Mouse (Mus musculus) kidney, adult 2 months (tissue): ENCODE results near the gene Thap12. TPM values are rescaled to one million over a fixed set of nuclear protein-coding genes. Genes with fewer than 3 reads are reported as not detected.
A peak's percentile ranks its signal among the peaks of the same experiment; 100 is the strongest.

ENCODE experiments used
- DNase-seq: peaks from one replicate; pipeline ENCODE4 v3.0.0; 2021
- H3K27ac ChIP-seq: fragments of 200-500 bp; 2 replicates; pipeline ENCODE4 v1.5.1; 2012; ENCODE audit warnings: low read depth, low read length, control low read depth, inconsistent platforms; ENCODE audit not compliant: insufficient read depth
- H3K27me3 ChIP-seq: fragments of 200-500 bp; replicated peaks from 2 replicates; pipeline ENCODE4 v1.6.1; 2012; ENCODE audit warnings: mild to moderate bottlenecking, moderate library complexity, low read length, inconsistent platforms; ENCODE audit not compliant: control insufficient read depth, insufficient read depth
- H3K36me3 ChIP-seq: fragments of 200-500 bp; 2 replicates; pipeline ENCODE4 v1.6.1; 2012; ENCODE audit warnings: mild to moderate bottlenecking, moderate library complexity, low read length, inconsistent platforms; ENCODE audit not compliant: control insufficient read depth, insufficient read depth
- H3K4me1 ChIP-seq: fragments of 200-500 bp; 2 replicates; pipeline ENCODE4 v1.6.1; 2011; ENCODE audit warnings: low read length; ENCODE audit not compliant: control insufficient read depth, insufficient read depth
- H3K4me3 ChIP-seq: fragments of 200-500 bp; 2 replicates; pipeline ENCODE4 v1.5.1; 2011; ENCODE audit warnings: mild to moderate bottlenecking, low read depth, low read length, control low read depth; ENCODE audit not compliant: insufficient read depth
- CTCF ChIP-seq: fragments of 200-500 bp; conservative IDR thresholded peaks from 2 replicates; pipeline ENCODE4 v1.5.1; 2011; ENCODE audit warnings: low read depth, mild to moderate bottlenecking, control low read depth, low read length, moderate library complexity, mixed read lengths; ENCODE audit not compliant: insufficient read depth, insufficient read length
- POLR2A ChIP-seq: fragments of 200-500 bp; IDR thresholded peaks from one replicate; pipeline ENCODE4 v1.6.1; 2011; ENCODE audit warnings: low read depth, low read length, control low read depth
- WGBS: fragments of 180-500 bp; shearing (Covaris S2); methylation state at CpG from one replicate; pipeline ENCODE4 v1.1.7; 2018; 5-methylcytosine and 5-hydroxymethylcytosine counted together
- polyA plus RNA-seq: library from polyadenylated mRNA; depleted of rRNA; stranded (reverse); fragments of >200 nt; gene quantifications from 2 replicates; pipeline ENCODE4 v1.2.3, GENCODE M21; 2012

Thap12 gene
- polyA plus RNA-seq, 1 experiment, result 13.3 TPM

DNA sequence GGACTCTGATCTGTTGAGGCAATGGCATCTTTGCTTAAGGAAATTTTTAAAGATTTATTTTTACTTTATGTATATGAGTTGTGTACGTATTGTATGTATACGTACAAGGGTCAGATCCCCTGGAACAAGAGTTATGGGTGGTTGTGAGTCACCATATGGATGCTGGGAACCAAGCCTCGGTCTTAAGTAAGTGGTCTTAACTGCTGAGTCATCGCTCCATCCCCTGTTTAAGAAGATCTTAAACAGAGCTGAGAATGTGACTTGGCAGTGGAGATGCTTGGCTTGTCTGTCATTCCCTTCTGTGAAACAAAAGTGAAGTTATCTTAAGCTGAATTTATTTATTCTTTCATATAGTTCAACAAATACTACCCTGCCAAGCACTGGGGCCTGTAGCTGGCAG is 31.1 kb downstream of the Thap12 start:
- Histone ChIP-seq H3K27me3 (no peaks in the 10 kb centered on the region), H3K27ac (no peak overlapping the region), H3K36me3 (no peaks in the 10 kb centered on the region), H3K4me1 (no peaks in the 10 kb centered on the region), H3K4me3 (no peak overlapping the region)
- no peak for TF ChIP-seq POLR2A
- no peak for TF ChIP-seq CTCF
- DNase-seq, result no peak
- WGBS, result 94% methylated on average over 4 of the region's 4 CpGs

- no peak overlapping the region for H3K27ac ChIP-seq
- TF ChIP-seq CTCF, result no peak
- no peak for TF ChIP-seq POLR2A
- H3K27me3 ChIP-seq, result no peaks in the 10 kb centered on the region
- H3K36me3 ChIP-seq, result no peaks in the 10 kb centered on the region
- DNase-seq, result no peak
- H3K4me3 ChIP-seq, result no peak overlapping the region
- no peaks in the 10 kb centered on the region for H3K4me1 ChIP-seq
- 32% methylated on average over 10 of the region's 10 CpGs for WGBS
These were observed 32.0 kb downstream of the Thap12 start for GRCm38 (mm10) chr7:98734876-98735275.

DNA sequence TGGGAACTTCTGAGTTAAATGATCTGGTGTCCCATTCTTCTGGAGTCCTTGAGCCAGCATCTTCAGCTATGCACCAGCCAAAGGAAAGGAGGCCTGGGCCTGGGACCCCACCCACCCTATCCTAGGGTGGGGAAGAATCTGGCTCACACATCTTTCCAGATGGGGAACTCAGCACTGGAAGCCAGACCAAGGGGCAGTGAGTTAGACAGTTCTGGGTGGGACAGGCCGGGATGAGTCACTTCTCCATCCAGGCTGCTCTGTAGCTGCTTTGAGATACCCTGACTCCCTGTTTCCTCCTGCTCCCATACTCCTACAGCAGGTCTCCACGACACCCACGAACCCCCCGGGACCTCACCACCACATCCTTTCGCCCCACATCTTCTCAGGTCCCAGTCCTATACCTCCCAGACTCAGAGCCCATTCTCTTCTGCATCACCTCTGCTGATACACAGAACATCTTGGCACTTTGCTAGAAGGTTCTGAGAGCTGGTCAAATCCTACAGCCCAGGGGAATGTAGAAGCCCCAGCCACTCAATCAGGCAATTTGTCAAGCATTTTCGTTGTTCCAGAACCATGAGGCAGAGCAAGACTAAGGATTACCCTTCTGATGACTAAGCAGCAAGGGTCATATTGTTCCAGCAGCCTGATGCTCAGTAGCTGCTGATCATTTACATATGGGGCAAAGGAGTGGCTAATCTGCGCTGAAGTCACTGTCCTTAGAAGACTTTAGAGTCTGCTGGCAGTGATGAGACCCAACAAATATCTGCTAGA is 34.1 kb downstream of the Thap12 start:
- no peak overlapping the region for H3K4me3 ChIP-seq
- no peak overlapping the region for H3K27ac ChIP-seq
- H3K4me1 ChIP-seq, result no peaks in the 10 kb centered on the region
- no peak for DNase-seq
- TF ChIP-seq CTCF, result no peak
- TF ChIP-seq POLR2A, result no peak
- no peaks in the 10 kb centered on the region for H3K36me3 ChIP-seq
- 76% methylated on average over 7 of the region's 7 CpGs for WGBS
- H3K27me3 ChIP-seq, result no peaks in the 10 kb centered on the region

DNA sequence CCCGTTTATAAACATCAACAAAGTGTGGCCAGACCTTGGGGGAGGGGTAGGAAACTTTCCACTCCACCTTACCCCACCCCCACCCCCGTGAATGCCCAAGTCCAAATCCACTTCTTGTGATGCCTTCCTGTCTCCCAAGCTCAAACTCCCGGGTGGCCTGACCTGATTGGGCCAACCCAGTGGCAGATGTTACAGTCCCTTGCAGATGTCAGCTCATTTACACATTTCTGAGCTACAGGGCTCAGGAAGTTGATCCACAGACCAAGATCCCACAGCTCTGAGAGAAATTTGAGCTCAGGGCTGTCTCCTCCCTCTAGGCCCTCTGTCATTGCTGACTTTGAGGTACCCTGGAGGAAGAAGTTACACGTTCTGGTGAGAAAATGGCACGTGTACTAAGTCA is 37.5 kb downstream of the Thap12 start:
- no peak for TF ChIP-seq CTCF
- 26% methylated on average over 5 of the region's 5 CpGs for WGBS

GRCm38 (mm10) chr7:98743312-98743711 is 40.4 kb downstream of the Thap12 start:
- Histone ChIP-seq H3K4me1 (no peaks in the 10 kb centered on the region), H3K4me3 (no peak overlapping the region), H3K36me3 (no peaks in the 10 kb centered on the region), H3K27me3 (no peaks in the 10 kb centered on the region), H3K27ac (no peak overlapping the region)
- DNase-seq, result peak; percentile 64
- peak; percentile 92 for TF ChIP-seq CTCF
- TF ChIP-seq POLR2A, result no peak
- WGBS, result 2% methylated on average over 3 of the region's 3 CpGs

More for the DNA sequence above, 37.5 kb downstream of the Thap12 start:
- Histone ChIP-seq H3K27ac (no peak overlapping the region), H3K36me3 (no peaks in the 10 kb centered on the region), H3K4me3 (no peak overlapping the region), H3K4me1 (no peaks in the 10 kb centered on the region), H3K27me3 (no peaks in the 10 kb centered on the region)
- no peak for DNase-seq

DNA sequence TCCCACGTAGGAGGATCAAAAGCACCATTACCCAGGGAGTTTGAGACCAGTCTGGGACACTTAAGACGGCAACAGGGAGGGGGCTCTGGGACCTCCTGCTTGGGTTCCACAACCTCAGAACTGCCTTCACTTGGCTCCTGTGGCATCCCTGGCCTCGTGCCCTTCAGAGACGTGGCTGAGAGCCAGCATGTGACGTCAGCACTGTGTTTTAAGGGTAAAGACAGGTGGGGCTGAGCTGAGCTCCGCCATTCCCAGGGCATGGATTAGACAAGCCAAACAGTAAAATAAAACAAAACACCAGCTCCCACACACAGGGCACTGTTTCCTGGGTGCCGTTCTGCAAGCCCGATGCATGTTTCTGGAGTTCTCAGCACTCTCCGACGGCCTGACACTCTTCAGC is 47.5 kb downstream of the Thap12 start:
- TF ChIP-seq POLR2A, result no peak
- no peak for TF ChIP-seq CTCF
- Histone ChIP-seq H3K4me3 (no peak overlapping the region), H3K27ac (no peak overlapping the region), H3K27me3 (no peaks in the 10 kb centered on the region), H3K36me3 (no peaks in the 10 kb centered on the region), H3K4me1 (no peaks in the 10 kb centered on the region)
- DNase-seq, result peak; percentile 23
- 58% methylated on average over 10 of the region's 10 CpGs for WGBS

DNA sequence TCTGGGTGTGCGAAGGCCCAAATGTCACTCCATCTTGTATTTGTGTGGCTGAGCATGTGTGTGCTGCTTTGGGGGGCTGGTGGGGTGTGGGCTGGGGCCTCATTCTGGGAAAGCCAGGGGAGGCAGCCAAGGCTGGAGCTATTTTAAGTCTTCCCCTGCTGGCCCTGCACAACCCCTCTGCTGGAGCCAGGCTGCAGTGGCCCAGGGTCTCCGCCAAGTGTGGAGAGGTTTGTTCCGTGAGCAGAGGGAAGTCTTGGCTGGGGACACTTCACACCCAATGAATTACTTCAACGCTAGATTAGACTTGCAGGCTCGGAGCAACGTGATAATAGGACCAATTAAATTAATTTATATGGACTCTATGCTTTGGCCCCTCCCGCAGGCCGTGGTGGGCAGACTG is 49.8 kb downstream of the Thap12 start:
- H3K36me3 ChIP-seq, result no peaks in the 10 kb centered on the region
- H3K4me1 ChIP-seq, result no peaks in the 10 kb centered on the region
- no peak for TF ChIP-seq POLR2A
- H3K27ac ChIP-seq, result no peak overlapping the region
- no peaks in the 10 kb centered on the region for H3K27me3 ChIP-seq
- WGBS, result 81% methylated on average over 8 of the region's 8 CpGs
- no peak overlapping the region for H3K4me3 ChIP-seq
- no peak for DNase-seq

DNA sequence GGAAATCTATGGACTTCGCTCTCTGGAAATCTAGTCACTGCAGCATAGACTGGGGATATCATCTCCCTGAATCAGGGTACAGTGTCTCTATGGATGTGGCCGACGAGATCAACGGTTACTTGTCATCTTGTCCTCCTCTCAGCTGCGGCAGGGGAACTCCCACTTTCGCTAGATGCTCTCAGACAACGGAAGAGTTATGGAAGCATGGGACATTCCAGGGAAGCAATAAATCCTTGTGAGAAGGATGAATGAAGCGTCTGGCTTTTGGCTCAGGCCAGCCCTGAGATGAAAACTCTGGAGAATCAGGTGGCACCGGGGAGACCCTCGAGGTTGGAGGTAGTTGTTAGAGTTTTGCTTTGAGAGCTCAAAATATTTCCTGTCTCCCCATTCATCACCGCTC is 53.1 kb downstream of the Thap12 start:
- no peak overlapping the region for H3K27ac ChIP-seq
- H3K27me3 ChIP-seq, result no peaks in the 10 kb centered on the region
- DNase-seq, result peak; percentile 20
- no peak overlapping the region for H3K4me3 ChIP-seq
- no peak for TF ChIP-seq POLR2A
- TF ChIP-seq CTCF, result no peak
- no peaks in the 10 kb centered on the region for H3K4me1 ChIP-seq
- H3K36me3 ChIP-seq, result no peaks in the 10 kb centered on the region
- WGBS, result 43% methylated on average over 11 of the region's 11 CpGs
